Mouse (Mus musculus): Measurements from ENCODE around the gene Atg9b. TPM values are rescaled to one million over a fixed set of nuclear protein-coding genes. Genes with fewer than 3 reads are reported as not detected.

Atg9b gene
- 0.11 to 0.87 TPM in 2 of 3 replicates, not detected in the other for total RNA-seq (2017)

GRCm38 (mm10) chr5:24391864-24392263 lies at the start of gene Atg9b:
Gene Atg9b, minus strand, starts transcription at chr5:24392143.
- ATAC-seq (replicated peaks; ENCODE audit: insufficient number of reproducible peaks, low FRiP score, low TSS enrichment, poor library complexity, severe bottlenecking): no peak

GRCm38 (mm10) chr5:24441187-24441586 lies 49.2 kb upstream of the Atg9b start:
- ATAC-seq (replicated peaks; ENCODE audit: insufficient number of reproducible peaks, low FRiP score, low TSS enrichment, poor library complexity, severe bottlenecking): no peak

GRCm38 (mm10) chr5:24433993-24434392 lies 42.0 kb upstream of the Atg9b start:
- no peak for ATAC-seq (replicated peaks; ENCODE audit: insufficient number of reproducible peaks, low FRiP score, low TSS enrichment, poor library complexity, severe bottlenecking)

- ATAC-seq (replicated peaks; ENCODE audit: insufficient number of reproducible peaks, low FRiP score, low TSS enrichment, poor library complexity, severe bottlenecking): no peak
Measured at GRCm38 (mm10) chr5:24428596-24428995, 36.7 kb upstream of the Atg9b start.

GRCm38 (mm10) chr5:24427981-24428402 lies 36.0 kb upstream of the Atg9b start:
- no peak for ATAC-seq (replicated peaks; ENCODE audit: insufficient number of reproducible peaks, low FRiP score, low TSS enrichment, poor library complexity, severe bottlenecking)

GRCm38 (mm10) chr5:24427285-24427633 lies 35.3 kb upstream of the Atg9b start:
- no peak for ATAC-seq (replicated peaks; ENCODE audit: insufficient number of reproducible peaks, low FRiP score, low TSS enrichment, poor library complexity, severe bottlenecking)

- ATAC-seq (replicated peaks; ENCODE audit: insufficient number of reproducible peaks, low FRiP score, low TSS enrichment, poor library complexity, severe bottlenecking): no peak
Measured at GRCm38 (mm10) chr5:24426556-24427284, 34.8 kb upstream of the Atg9b start.

GRCm38 (mm10) chr5:24426037-24426432 lies 34.1 kb upstream of the Atg9b start:
- ATAC-seq (replicated peaks; ENCODE audit: insufficient number of reproducible peaks, low FRiP score, low TSS enrichment, poor library complexity, severe bottlenecking): no peak

- no peak for ATAC-seq (replicated peaks; ENCODE audit: insufficient number of reproducible peaks, low FRiP score, low TSS enrichment, poor library complexity, severe bottlenecking)
Measured at GRCm38 (mm10) chr5:24425421-24426036, 33.6 kb upstream of the Atg9b start.

- no peak for ATAC-seq (replicated peaks; ENCODE audit: insufficient number of reproducible peaks, low FRiP score, low TSS enrichment, poor library complexity, severe bottlenecking)
Measured at GRCm38 (mm10) chr5:24424861-24425411, 33.0 kb upstream of the Atg9b start.

GRCm38 (mm10) chr5:24424004-24424781 lies 32.2 kb upstream of the Atg9b start:
- ATAC-seq (replicated peaks; ENCODE audit: insufficient number of reproducible peaks, low FRiP score, low TSS enrichment, poor library complexity, severe bottlenecking): 0 out of 2 replicates have a peak, but pooled peaks have one; percentile 23

- ATAC-seq (replicated peaks; ENCODE audit: insufficient number of reproducible peaks, low FRiP score, low TSS enrichment, poor library complexity, severe bottlenecking): peak; percentile 93
Measured at GRCm38 (mm10) chr5:24423129-24424003, 31.4 kb upstream of the Atg9b start, which contains the start of the genes Cdk5 and Slc4a2. Gene Cdk5, minus strand, starts transcription at chr5:24423530. Gene Slc4a2, plus strand, starts transcription at chr5:24423837.

GRCm38 (mm10) chr5:24420381-24420780 lies 28.4 kb upstream of the Atg9b start:
- ATAC-seq (replicated peaks; ENCODE audit: insufficient number of reproducible peaks, low FRiP score, low TSS enrichment, poor library complexity, severe bottlenecking): no peak

GRCm38 (mm10) chr5:24417587-24417986 lies 25.6 kb upstream of the Atg9b start:
- no peak for ATAC-seq (replicated peaks; ENCODE audit: insufficient number of reproducible peaks, low FRiP score, low TSS enrichment, poor library complexity, severe bottlenecking)

- peak; percentile 36; the same call in 1 of the 2 replicates for ATAC-seq (replicated peaks; ENCODE audit: insufficient number of reproducible peaks, low FRiP score, low TSS enrichment, poor library complexity, severe bottlenecking)
Measured at GRCm38 (mm10) chr5:24416222-24416736, 24.3 kb upstream of the Atg9b start.

GRCm38 (mm10) chr5:24413938-24414337 lies 22.0 kb upstream of the Atg9b start:
- ATAC-seq (replicated peaks; ENCODE audit: insufficient number of reproducible peaks, low FRiP score, low TSS enrichment, poor library complexity, severe bottlenecking): no peak

- ATAC-seq (replicated peaks; ENCODE audit: insufficient number of reproducible peaks, low FRiP score, low TSS enrichment, poor library complexity, severe bottlenecking): no peak
Measured at GRCm38 (mm10) chr5:24413042-24413693, 21.2 kb upstream of the Atg9b start, which contains the start of gene Asic3. Gene Asic3, plus strand, starts transcription at chr5:24413392.

Data from monocyte, adult 5-6 weeks (primary cell).